Mouse (Mus musculus) kidney, adult 8-10 months (tissue): ENCODE results near the gene Eif4h.

Experiments used
- DNase-seq, 2 experiments: peaks; one replicate each; pipeline ENCODE4 v3.0.0; 2022

Gene Eif4h

GRCm38 (mm10) chr5:134604376-134604775 is 34.9 kb downstream of the Eif4h start:
- DNase-seq: no peak

GRCm38 (mm10) chr5:134597711-134598110 is 41.6 kb downstream of the Eif4h start:
- no peak for DNase-seq

GRCm38 (mm10) chr5:134593093-134593492 is 46.2 kb downstream of the Eif4h start:
- no peak for DNase-seq

- peak; percentile 31 to 39 for DNase-seq
Observed at GRCm38 (mm10) chr5:134592026-134592581, 47.2 kb downstream of the Eif4h start.

- no peak for DNase-seq
Observed at GRCm38 (mm10) chr5:134589900-134590299, 49.4 kb downstream of the Eif4h start.

- no peak for DNase-seq
Observed at GRCm38 (mm10) chr5:134584798-134585197, 54.5 kb downstream of the Eif4h start.

- no peak for DNase-seq
Observed at GRCm38 (mm10) chr5:134583884-134584213, 55.4 kb downstream of the Eif4h start.

- peak in 1 of 2 experiments; percentile 32 for DNase-seq
Observed at GRCm38 (mm10) chr5:134583006-134583883, 56.0 kb downstream of the Eif4h start.

GRCm38 (mm10) chr5:134582221-134582907 is 56.9 kb downstream of the Eif4h start:
- DNase-seq: peak; percentile 95 to 98

GRCm38 (mm10) chr5:134581146-134581545 is 58.1 kb downstream of the Eif4h start, which contains the start of gene Rfc2:
Gene Rfc2 (plus strand): TSS chr5:134581366.
- DNase-seq: peak; percentile 61 to 69

GRCm38 (mm10) chr5:134579135-134579534 is 60.2 kb downstream of the Eif4h start:
- no peak for DNase-seq

GRCm38 (mm10) chr5:134577534-134577933 is 61.8 kb downstream of the Eif4h start:
- no peak for DNase-seq

- DNase-seq: no peak
Observed at GRCm38 (mm10) chr5:134576517-134577220, 62.6 kb downstream of the Eif4h start.

- DNase-seq: no peak
Observed at GRCm38 (mm10) chr5:134575833-134576232, 63.5 kb downstream of the Eif4h start.

- peak in 1 of 2 experiments; percentile 63 for DNase-seq
Observed at GRCm38 (mm10) chr5:134572508-134573214, 66.6 kb downstream of the Eif4h start.

- peak; percentile 70 to 86 for DNase-seq
Observed at GRCm38 (mm10) chr5:134571730-134572507, 67.4 kb downstream of the Eif4h start.
